Mouse (Mus musculus) embryonic facial prominence, embryonic 13.5 days (tissue): ENCODE data around the gene 3425401B19Rik. TPM values are rescaled to one million over a fixed set of nuclear protein-coding genes. Genes with fewer than 3 reads are reported as not detected.

Experiments used
- ATAC-seq: fragments of 200-750 bp; cut with Nextera tagmentation; 2 replicates; pipeline ENCODE4 v1.8.0; 2017; ENCODE audit warnings: low read depth; ENCODE audit not compliant: insufficient number of reproducible peaks, insufficient read depth, low FRiP score, low TSS enrichment
- H3K27ac ChIP-seq: fragments of 300-500 bp; sonication (generic); 2 replicates; pipeline ENCODE4 v1.5.1; 2015; ENCODE audit warnings: moderate library complexity, mild to moderate bottlenecking, inconsistent platforms
- H3K27me3 ChIP-seq: fragments of 300-500 bp; sonication (generic); 2 replicates; pipeline ENCODE4 v1.6.1; 2015; ENCODE audit warnings: mild to moderate bottlenecking, inconsistent platforms
- H3K36me3 ChIP-seq: fragments of 300-500 bp; sonication (generic); 2 replicates; pipeline ENCODE4 v1.6.1; 2015; ENCODE audit warnings: mild to moderate bottlenecking, inconsistent platforms
- H3K4me1 ChIP-seq: fragments of 300-500 bp; sonication (generic); 2 replicates; pipeline ENCODE4 v1.6.1; 2015; ENCODE audit warnings: inconsistent platforms
- H3K4me2 ChIP-seq: fragments of 300-500 bp; sonication (generic); 2 replicates; pipeline ENCODE4 v1.6.1; 2015; ENCODE audit warnings: moderate library complexity, mild to moderate bottlenecking, inconsistent platforms
- H3K4me3 ChIP-seq: fragments of 300-500 bp; sonication (generic); 2 replicates; pipeline ENCODE4 v1.5.1; 2015; ENCODE audit warnings: mild to moderate bottlenecking, inconsistent platforms
- H3K9ac ChIP-seq: fragments of 300-500 bp; sonication (generic); 2 replicates; pipeline ENCODE4 v1.6.1; 2015; ENCODE audit warnings: mild to moderate bottlenecking, inconsistent platforms
- H3K9me3 ChIP-seq: fragments of 300-500 bp; sonication (generic); 2 replicates; pipeline ENCODE4 v1.6.1; 2016; ENCODE audit warnings: inconsistent platforms
- WGBS: fragments of 180-500 bp; shearing (Covaris S2); methylation state at CpG from one replicate; pipeline ENCODE4 v1.1.7; 2015; ENCODE audit warnings: mixed read lengths; 5-methylcytosine and 5-hydroxymethylcytosine counted together
- polyA plus RNA-seq: library from polyadenylated mRNA; unstranded; fragments of >200 nt; fragmentation: Nextera tagmentation; extraction: Ambion mirVana; gene quantifications from 2 replicates; pipeline ENCODE4 v1.2.1, GENCODE M21; 2015

Gene 3425401B19Rik
- polyA plus RNA-seq, 1 experiment from 2014 or later: 0.17 TPM

GRCm38 (mm10) chr14:32697774-32698173 is 12.7 kb upstream of the 3425401B19Rik start:
- H3K4me2 ChIP-seq: no peak overlapping the region
- no peaks in the 10 kb centered on the region for H3K9me3 ChIP-seq
- peaks cover 7% of the 10 kb centered on the region for H3K4me1 ChIP-seq
- H3K27ac ChIP-seq: no peak overlapping the region
- no peak overlapping the region for H3K9ac ChIP-seq
- no peak for ATAC-seq
- H3K36me3 ChIP-seq: no peaks in the 10 kb centered on the region
- no peaks in the 10 kb centered on the region for H3K27me3 ChIP-seq
- WGBS: 84% methylated on average over 8 of the region's 8 CpGs
- H3K4me3 ChIP-seq: no peak overlapping the region

- Histone ChIP-seq H3K27me3 (no peaks in the 10 kb centered on the region), H3K4me2 (no peak overlapping the region), H3K27ac (no peak overlapping the region), H3K4me3 (no peak overlapping the region), H3K9me3 (no peaks in the 10 kb centered on the region), H3K9ac (no peak overlapping the region), H3K4me1 (peaks cover 7% of the 10 kb centered on the region), H3K36me3 (no peaks in the 10 kb centered on the region)
- ATAC-seq: no peak
- 73% methylated on average over 2 of the region's 2 CpGs for WGBS
Measured at GRCm38 (mm10) chr14:32696344-32696743, 11.3 kb upstream of the 3425401B19Rik start.

- 64% methylated on average over 2 of the region's 2 CpGs for WGBS
- no peak overlapping the region for H3K9ac ChIP-seq
Measured at GRCm38 (mm10) chr14:32695906-32696305, 10.8 kb upstream of the 3425401B19Rik start.

DNA sequence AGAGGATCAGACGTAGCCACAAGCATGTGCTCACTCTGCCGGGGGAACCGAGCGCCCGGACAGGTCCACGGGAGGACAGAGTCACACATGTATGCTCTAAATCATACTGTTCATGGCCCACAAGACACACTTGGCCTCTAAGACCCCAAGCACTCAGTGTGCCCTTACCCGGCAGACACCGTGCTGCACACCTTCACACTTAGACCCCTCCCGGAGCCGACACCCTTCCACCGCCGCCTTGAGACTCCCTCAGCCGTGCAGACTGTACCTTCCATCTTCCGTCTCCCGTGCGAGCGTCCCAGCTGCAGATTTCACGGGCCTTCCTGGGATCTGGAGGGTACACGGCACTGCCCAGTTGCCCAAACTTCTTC is 373 bp downstream of the 3425401B19Rik start:
- 72% methylated on average over 19 of the region's 19 CpGs for WGBS
- no peak overlapping the region for H3K9ac ChIP-seq
- H3K27me3 ChIP-seq: 0 out of 2 replicates have a peak, but pooled peaks cover 4% of the 10 kb centered on the region
- no peak overlapping the region for H3K4me3 ChIP-seq
- ATAC-seq: no peak
- H3K36me3 ChIP-seq: no peaks in the 10 kb centered on the region
- no peak overlapping the region for H3K27ac ChIP-seq
- no peaks in the 10 kb centered on the region for H3K9me3 ChIP-seq
- H3K4me1 ChIP-seq: peaks cover 22% of the 10 kb centered on the region
- no peak overlapping the region for H3K4me2 ChIP-seq

More at GRCm38 (mm10) chr14:32695906-32696305, 10.8 kb upstream of the 3425401B19Rik start:
- no peak overlapping the region for H3K4me2 ChIP-seq
- no peak overlapping the region for H3K4me3 ChIP-seq
- H3K27me3 ChIP-seq: no peaks in the 10 kb centered on the region
- ATAC-seq: no peak
- H3K36me3 ChIP-seq: no peaks in the 10 kb centered on the region
- H3K27ac ChIP-seq: no peak overlapping the region
- H3K4me1 ChIP-seq: peaks cover 7% of the 10 kb centered on the region
- H3K9me3 ChIP-seq: no peaks in the 10 kb centered on the region

GRCm38 (mm10) chr14:32683982-32684734 is 935 bp downstream of the 3425401B19Rik start:
- Histone ChIP-seq H3K9me3 (no peaks in the 10 kb centered on the region), H3K4me2 (peak overlapping the region; percentile 28; the same call in 1 of the 2 replicates), H3K4me3 (no peak overlapping the region), H3K27ac (no peak overlapping the region), H3K9ac (no peak overlapping the region), H3K36me3 (no peaks in the 10 kb centered on the region), H3K4me1 (peaks cover 22% of the 10 kb centered on the region), H3K27me3 (0 out of 2 replicates have a peak, but pooled peaks cover 4% of the 10 kb centered on the region)
- ATAC-seq: 0 out of 2 replicates have a peak, but pooled peaks have one; percentile 33
- 42% methylated on average over 19 of the region's 19 CpGs for WGBS

- Histone ChIP-seq H3K4me3 (no peak overlapping the region), H3K36me3 (no peaks in the 10 kb centered on the region), H3K27ac (no peak overlapping the region), H3K4me1 (peaks cover 22% of the 10 kb centered on the region), H3K9ac (no peak overlapping the region), H3K27me3 (0 out of 2 replicates have a peak, but pooled peaks cover 4% of the 10 kb centered on the region), H3K4me2 (peak overlapping the region; percentile 28; the same call in 1 of the 2 replicates), H3K9me3 (no peaks in the 10 kb centered on the region)
- ATAC-seq: no peak
- 33% methylated on average over 19 of the region's 19 CpGs for WGBS
Measured at GRCm38 (mm10) chr14:32683251-32683838, 1.7 kb downstream of the 3425401B19Rik start.

- no peak overlapping the region for H3K9ac ChIP-seq
- peaks cover 22% of the 10 kb centered on the region for H3K4me1 ChIP-seq
- H3K36me3 ChIP-seq: no peaks in the 10 kb centered on the region
- 0 out of 2 replicates have a peak, but pooled peaks cover 4% of the 10 kb centered on the region for H3K27me3 ChIP-seq
- H3K9me3 ChIP-seq: no peaks in the 10 kb centered on the region
- H3K4me2 ChIP-seq: no peak overlapping the region
- ATAC-seq: no peak
- no peak overlapping the region for H3K4me3 ChIP-seq
- 90% methylated on average over 12 of the region's 12 CpGs for WGBS
- no peak overlapping the region for H3K27ac ChIP-seq
Measured at GRCm38 (mm10) chr14:32682536-32682935, 2.6 kb downstream of the 3425401B19Rik start.

DNA sequence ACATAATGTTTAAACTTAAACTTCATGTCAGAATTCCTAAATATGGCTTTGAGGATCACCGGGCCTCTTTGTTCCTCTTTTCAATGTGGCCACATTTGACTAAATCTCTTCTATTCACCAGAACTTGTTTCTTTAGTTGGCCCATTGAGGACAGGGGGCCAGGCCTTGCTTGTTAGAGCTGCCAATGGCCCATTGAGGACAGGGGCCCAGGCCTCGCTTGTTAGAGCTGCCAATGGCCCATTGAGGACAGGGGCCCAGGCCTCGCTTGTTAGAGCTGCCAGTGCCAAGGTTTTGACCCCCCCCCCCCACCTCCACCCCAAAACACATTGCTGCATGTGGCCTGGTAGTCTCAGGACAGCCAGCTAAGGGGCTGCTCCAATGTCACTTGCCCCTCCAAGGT is 3.5 kb downstream of the 3425401B19Rik start:
- Histone ChIP-seq H3K4me3 (no peak overlapping the region), H3K4me2 (no peak overlapping the region), H3K27ac (no peak overlapping the region), H3K36me3 (no peaks in the 10 kb centered on the region), H3K9me3 (no peaks in the 10 kb centered on the region), H3K4me1 (peaks cover 22% of the 10 kb centered on the region), H3K9ac (no peak overlapping the region), H3K27me3 (0 out of 2 replicates have a peak, but pooled peaks cover 4% of the 10 kb centered on the region)
- ATAC-seq: no peak
- WGBS: 91% methylated on average over 3 of the region's 3 CpGs

- no peak for ATAC-seq
- Histone ChIP-seq H3K9ac (no peak overlapping the region), H3K9me3 (no peaks in the 10 kb centered on the region), H3K27me3 (0 out of 2 replicates have a peak, but pooled peaks cover 4% of the 10 kb centered on the region), H3K4me1 (peaks cover 7% of the 10 kb centered on the region), H3K4me3 (no peak overlapping the region), H3K4me2 (no peak overlapping the region), H3K27ac (no peak overlapping the region), H3K36me3 (no peaks in the 10 kb centered on the region)
- WGBS: 69% methylated on average over 3 of the region's 3 CpGs
Measured at GRCm38 (mm10) chr14:32678565-32678964, 6.5 kb downstream of the 3425401B19Rik start.

- Histone ChIP-seq H3K36me3 (no peaks in the 10 kb centered on the region), H3K27ac (no peak overlapping the region), H3K27me3 (no peaks in the 10 kb centered on the region; the same call in 1 of the 2 replicates), H3K4me2 (no peak overlapping the region), H3K4me1 (no peaks in the 10 kb centered on the region), H3K9me3 (no peaks in the 10 kb centered on the region), H3K9ac (no peak overlapping the region), H3K4me3 (no peak overlapping the region)
- WGBS: 49% methylated on average over 3 of the region's 3 CpGs
- ATAC-seq: no peak
Measured at GRCm38 (mm10) chr14:32673178-32673577, 11.9 kb downstream of the 3425401B19Rik start.

GRCm38 (mm10) chr14:32663099-32663498 is 22.0 kb downstream of the 3425401B19Rik start:
- Histone ChIP-seq H3K4me2 (no peak overlapping the region), H3K36me3 (no peaks in the 10 kb centered on the region), H3K4me1 (peaks cover 8% of the 10 kb centered on the region; the same call in 1 of the 2 replicates), H3K27me3 (peaks cover 19% of the 10 kb centered on the region; the same call in 1 of the 2 replicates), H3K27ac (no peak overlapping the region), H3K9me3 (no peaks in the 10 kb centered on the region), H3K4me3 (no peak overlapping the region), H3K9ac (no peak overlapping the region)
- no peak for ATAC-seq
- WGBS: 89% methylated on average over 6 of the region's 6 CpGs

DNA sequence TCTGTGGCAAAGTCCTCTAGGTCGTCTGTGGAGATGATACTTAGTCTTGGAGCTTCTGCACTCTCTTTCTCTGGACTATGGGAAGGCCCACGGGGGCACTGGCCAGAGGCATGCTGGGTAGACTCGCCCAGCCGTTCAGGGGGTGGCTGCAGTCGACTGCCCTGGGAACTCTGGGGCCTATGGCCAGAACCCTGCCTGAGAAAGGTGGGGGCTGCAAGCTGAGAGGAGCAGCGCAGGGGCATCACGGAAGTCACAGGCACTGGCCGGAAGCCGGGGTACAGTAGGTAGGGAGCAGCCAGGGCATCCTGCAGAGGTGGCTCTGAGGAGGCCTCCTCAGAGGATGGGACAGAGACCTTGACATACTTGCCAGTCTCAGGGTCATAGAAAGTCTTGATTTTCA is 25.3 kb downstream of the 3425401B19Rik start:
- Histone ChIP-seq H3K36me3 (no peaks in the 10 kb centered on the region), H3K27me3 (peaks cover 19% of the 10 kb centered on the region; the same call in 1 of the 2 replicates), H3K4me3 (no peak overlapping the region), H3K4me2 (no peak overlapping the region), H3K9me3 (no peaks in the 10 kb centered on the region), H3K4me1 (peaks cover 8% of the 10 kb centered on the region; the same call in 1 of the 2 replicates), H3K27ac (no peak overlapping the region), H3K9ac (no peak overlapping the region)
- WGBS: 79% methylated on average over 9 of the region's 9 CpGs
- no peak for ATAC-seq
